Mouse (Mus musculus) heart, embryonic 16.5 days (tissue): Measurements from ENCODE around the gene Nmnat2. TPM values are rescaled to one million over a fixed set of nuclear protein-coding genes. Genes with fewer than 3 reads are reported as not detected.

Source experiments
- ATAC-seq: fragments of 200-750 bp; cut with Nextera tagmentation; replicated peaks from 2 replicates; pipeline ENCODE4 v1.8.0; 2017; ENCODE audit warnings: moderate number of reproducible peaks; ENCODE audit not compliant: insufficient read depth, low FRiP score; ENCODE audit errors: extremely low read depth
- H3K27ac ChIP-seq: fragments of 300-500 bp; sonication (generic); 2 replicates; pipeline ENCODE4 v1.5.1; 2014; ENCODE audit warnings: mild to moderate bottlenecking, low read length, control low read depth, moderate library complexity
- H3K27me3 ChIP-seq: fragments of 300-500 bp; sonication (generic); 2 replicates; pipeline ENCODE4 v1.6.1; 2014; ENCODE audit warnings: low read length, mixed read lengths; ENCODE audit not compliant: control insufficient read depth, insufficient read depth
- H3K36me3 ChIP-seq: fragments of 300-500 bp; sonication (generic); 2 replicates; pipeline ENCODE4 v1.6.1; 2014; ENCODE audit not compliant: control insufficient read depth, insufficient read depth
- H3K4me1 ChIP-seq: fragments of 300-500 bp; sonication (generic); 2 replicates; pipeline ENCODE4 v1.6.1; 2014; ENCODE audit warnings: low read length, mixed read lengths; ENCODE audit not compliant: control insufficient read depth, insufficient read depth
- H3K4me2 ChIP-seq: fragments of 300-500 bp; sonication (generic); 2 replicates; pipeline ENCODE4 v1.6.1; 2014; ENCODE audit warnings: low read depth, mild to moderate bottlenecking, control low read depth, low read length
- H3K4me3 ChIP-seq: fragments of 300-500 bp; sonication (generic); 2 replicates; pipeline ENCODE4 v1.5.1; 2014; ENCODE audit warnings: mild to moderate bottlenecking, control low read depth, low read length
- H3K9ac ChIP-seq: fragments of 300-500 bp; sonication (generic); 2 replicates; pipeline ENCODE4 v1.6.1; 2014; ENCODE audit warnings: low read length, control low read depth
- H3K9me3 ChIP-seq: fragments of 300-500 bp; sonication (generic); replicated peaks from 2 replicates; pipeline ENCODE4 v1.6.1; 2016; ENCODE audit warnings: low read length; ENCODE audit not compliant: control insufficient read depth
- WGBS: fragments of 180-500 bp; shearing (Covaris S2); extraction: QIAGEN DNeasy Blood & Tissue Kit; methylation state at CpG from one replicate; pipeline ENCODE4 v1.1.7; 2014; 5-methylcytosine and 5-hydroxymethylcytosine counted together
- polyA plus RNA-seq: library from polyadenylated mRNA; unstranded; fragments of >200 nt; fragmentation: Nextera tagmentation; extraction: Ambion mirVana; gene quantifications from 2 replicates; pipeline ENCODE4 v1.2.1, GENCODE M21; 2015

Nmnat2 gene
- polyA plus RNA-seq, 1 experiment from 2014 or later = 0.58 TPM

- ATAC-seq = no peak
- 52% methylated on average over 5 of the region's 5 CpGs for WGBS
- H3K9me3 ChIP-seq = peaks cover 6% of the 10 kb centered on the region; the same call in 1 of the 2 replicates
- no peaks in the 10 kb centered on the region for H3K36me3 ChIP-seq
- H3K4me3 ChIP-seq = no peak overlapping the region
- no peak overlapping the region for H3K27ac ChIP-seq
- H3K4me2 ChIP-seq = no peak overlapping the region
- H3K4me1 ChIP-seq = no peaks in the 10 kb centered on the region
- H3K9ac ChIP-seq = no peak overlapping the region
- no peaks in the 10 kb centered on the region for H3K27me3 ChIP-seq
Observed at GRCm38 (mm10) chr1:152973421-152973820, 18.6 kb downstream of the Nmnat2 start.

- Histone ChIP-seq H3K27ac (no peak overlapping the region), H3K27me3 (no peaks in the 10 kb centered on the region), H3K9me3 (peaks cover 6% of the 10 kb centered on the region; the same call in 1 of the 2 replicates), H3K4me3 (no peak overlapping the region), H3K36me3 (no peaks in the 10 kb centered on the region), H3K4me1 (no peaks in the 10 kb centered on the region), H3K9ac (no peak overlapping the region), H3K4me2 (no peak overlapping the region)
- 36% methylated on average over 4 of the region's 4 CpGs for WGBS
- no peak for ATAC-seq
Observed at GRCm38 (mm10) chr1:152973861-152974260, 19.1 kb downstream of the Nmnat2 start.

GRCm38 (mm10) chr1:152975144-152975543, 20.4 kb downstream of the Nmnat2 start:
- Histone ChIP-seq H3K4me2 (no peak overlapping the region), H3K27me3 (no peaks in the 10 kb centered on the region), H3K36me3 (no peaks in the 10 kb centered on the region), H3K4me3 (no peak overlapping the region), H3K4me1 (no peaks in the 10 kb centered on the region), H3K27ac (no peak overlapping the region), H3K9ac (no peak overlapping the region), H3K9me3 (peaks cover 3% of the 10 kb centered on the region; the same call in 1 of the 2 replicates)
- ATAC-seq = no peak
- 60% methylated on average over 3 of the region's 3 CpGs for WGBS

GRCm38 (mm10) chr1:152978700-152979099, 23.9 kb downstream of the Nmnat2 start:
- H3K27me3 ChIP-seq = no peaks in the 10 kb centered on the region
- H3K9ac ChIP-seq = no peak overlapping the region
- WGBS = 84% methylated on average over 8 of the region's 8 CpGs
- no peak overlapping the region for H3K4me3 ChIP-seq
- no peak overlapping the region for H3K4me2 ChIP-seq
- no peaks in the 10 kb centered on the region for H3K9me3 ChIP-seq
- H3K4me1 ChIP-seq = no peaks in the 10 kb centered on the region
- H3K36me3 ChIP-seq = no peaks in the 10 kb centered on the region
- H3K27ac ChIP-seq = no peak overlapping the region
- ATAC-seq = no peak

- Histone ChIP-seq H3K9ac (no peak overlapping the region), H3K36me3 (no peaks in the 10 kb centered on the region), H3K4me2 (no peak overlapping the region), H3K27ac (no peak overlapping the region), H3K4me3 (no peak overlapping the region), H3K27me3 (no peaks in the 10 kb centered on the region), H3K9me3 (no peaks in the 10 kb centered on the region), H3K4me1 (no peaks in the 10 kb centered on the region)
- 83% methylated on average over 14 of the region's 14 CpGs for WGBS
- ATAC-seq = no peak
Observed at GRCm38 (mm10) chr1:152983416-152983815, 28.6 kb downstream of the Nmnat2 start.

- Histone ChIP-seq H3K9ac (no peak overlapping the region), H3K27me3 (no peaks in the 10 kb centered on the region), H3K36me3 (no peaks in the 10 kb centered on the region), H3K9me3 (no peaks in the 10 kb centered on the region), H3K4me1 (no peaks in the 10 kb centered on the region), H3K4me2 (no peak overlapping the region), H3K27ac (no peak overlapping the region), H3K4me3 (no peak overlapping the region)
- no peak for ATAC-seq
- WGBS = 51% methylated on average over 3 of the region's 3 CpGs
Observed at GRCm38 (mm10) chr1:152986981-152987380, 32.2 kb downstream of the Nmnat2 start.

GRCm38 (mm10) chr1:152990067-152990466, 35.3 kb downstream of the Nmnat2 start:
- H3K36me3 ChIP-seq = no peaks in the 10 kb centered on the region
- H3K9ac ChIP-seq = no peak overlapping the region
- no peaks in the 10 kb centered on the region for H3K9me3 ChIP-seq
- WGBS = 88% methylated on average over 5 of the region's 5 CpGs
- no peak overlapping the region for H3K4me2 ChIP-seq
- no peak overlapping the region for H3K4me3 ChIP-seq
- 0 out of 2 replicates have a peak, but pooled peaks cover 2% of the 10 kb centered on the region for H3K4me1 ChIP-seq
- no peaks in the 10 kb centered on the region for H3K27me3 ChIP-seq
- H3K27ac ChIP-seq = no peak overlapping the region
- ATAC-seq = no peak

- no peaks in the 10 kb centered on the region for H3K27me3 ChIP-seq
- no peak overlapping the region for H3K27ac ChIP-seq
- 0 out of 2 replicates have a peak, but pooled peaks cover 2% of the 10 kb centered on the region for H3K4me1 ChIP-seq
- no peaks in the 10 kb centered on the region for H3K9me3 ChIP-seq
- H3K36me3 ChIP-seq = no peaks in the 10 kb centered on the region
- no peak overlapping the region for H3K9ac ChIP-seq
- no peak overlapping the region for H3K4me2 ChIP-seq
- no peak for ATAC-seq
- H3K4me3 ChIP-seq = no peak overlapping the region
- WGBS = 47% methylated on average over 6 of the region's 6 CpGs
Observed at GRCm38 (mm10) chr1:152992271-152993134, 37.7 kb downstream of the Nmnat2 start.

- H3K4me1 ChIP-seq = 0 out of 2 replicates have a peak, but pooled peaks cover 2% of the 10 kb centered on the region
- H3K36me3 ChIP-seq = no peaks in the 10 kb centered on the region
- H3K27ac ChIP-seq = no peak overlapping the region
- no peak overlapping the region for H3K4me2 ChIP-seq
- H3K4me3 ChIP-seq = no peak overlapping the region
- H3K27me3 ChIP-seq = no peaks in the 10 kb centered on the region
- no peak for ATAC-seq
- 74% methylated on average over 6 of the region's 6 CpGs for WGBS
- H3K9me3 ChIP-seq = no peaks in the 10 kb centered on the region
- H3K9ac ChIP-seq = no peak overlapping the region
Observed at GRCm38 (mm10) chr1:152993803-152994202, 39.0 kb downstream of the Nmnat2 start.
